In the genomic region with DNA sequence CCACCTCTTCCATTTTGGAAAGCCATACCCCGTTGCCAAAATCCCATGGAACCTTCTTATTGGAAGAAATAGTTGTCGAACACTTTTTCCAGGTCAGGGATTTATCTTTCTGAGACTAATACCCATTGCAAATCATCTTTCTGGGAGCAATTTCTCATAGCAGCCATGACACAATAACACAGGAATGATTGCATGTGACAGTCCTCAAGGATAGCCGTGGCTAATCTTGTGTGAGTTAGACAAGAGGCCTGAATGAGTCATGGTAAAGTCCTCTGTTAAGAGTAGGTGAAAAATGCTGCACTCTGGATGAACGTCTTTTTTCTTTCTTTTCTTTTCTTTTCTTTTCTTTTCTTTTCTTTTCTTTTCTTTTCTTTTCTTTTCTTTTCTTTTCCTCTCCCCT, we compare ENCODE assay signal across 8 mouse cellular contexts.
"Had no signal": no experiment of that assay in that cellular context is flagged by ENCODE, and none has a peak within 500 bp of the region (broad histone marks: within the 10 kb centered on the region; RNA-seq: fewer than 3 reads in every experiment).

No protein-coding gene starts in this region.

- DNase-seq: kidney, postnatal 4 days; liver; liver, embryonic 13.5 days; liver, postnatal 0 days; lung, postnatal 14 days; right cerebral cortex, postnatal 14 days; thymus, postnatal 36 days had no signal

- ATAC-seq: liver, postnatal 0 days; midbrain, embryonic 15.5 days had no signal
